ENCODE assay signal across 7 mouse cellular contexts in genomic region chr3:65455597-65456284, GRCm38 (mm10).
A peak's percentile ranks its signal among the peaks of the same experiment; 100 is the strongest.
DNase-seq lines count a peak whose midpoint lies in the region; ATAC-seq and TF ChIP-seq lines count a peak whose summit lies in the region.

No protein-coding gene starts in this region.

- no peak overlapping the region for H3K4me2 ChIP-seq in embryonic facial prominence, embryonic 11.5 days (ENCODE audit: low read depth, low read length)
- no peak overlapping the region for H3K4me2 ChIP-seq in intestine, embryonic 16.5 days (ENCODE audit: low read depth, low read length)

- TF ChIP-seq CTCF in brain, embryonic 14.5 days (IDR thresholded peaks at IDR 0.05; ENCODE audit: borderline replicate concordance, extremely low read depth, insufficient read depth, insufficient read length), result no peak

- intact Hi-C loops in left cerebral cortex, postnatal 10 days (cut with DNase I), result no loop called here

- peak overlapping the region; percentile 23 for H3K27ac ChIP-seq in embryonic facial prominence, embryonic 11.5 days (replicated peaks; ENCODE audit: low read depth, low read length)
- peak overlapping the region; percentile 88 for H3K27ac ChIP-seq in intestine, embryonic 16.5 days (ENCODE audit: low read length)

- DNase-seq in brain, embryonic 14.5 days (ENCODE audit: low read depth), result peak; percentile 97
- DNase-seq in embryonic facial prominence, embryonic 11.5 days (ENCODE audit: low spot score), result peak; percentile 68
- DNase-seq in gastrocnemius, postnatal 4 days (ENCODE audit: low spot score in 2 of 2), result peak; percentile 32 to 74
- peak; percentile 62 to 72 for DNase-seq in left cerebral cortex, postnatal 10 days (ENCODE audit: extremely low spot score in 1 of 2, low spot score in 2 of 2)
- peak; percentile 35 for DNase-seq in neural tube, embryonic 10.5 days (ENCODE audit: extremely low spot score, low spot score)
- DNase-seq in spleen, adult 12 weeks (ENCODE audit: low spot score), result no peak

- 0 out of 2 replicates have a peak overlapping the region, but pooled peaks have one; percentile 14 for H3K9ac ChIP-seq in embryonic facial prominence, embryonic 11.5 days (replicated peaks; ENCODE audit: low read length)
- no peak overlapping the region for H3K9ac ChIP-seq in intestine, embryonic 16.5 days (ENCODE audit: low read depth, low read length)

- no peaks in the 10 kb centered on the region for H3K4me1 ChIP-seq in embryonic facial prominence, embryonic 11.5 days (ENCODE audit: control insufficient read depth, insufficient read depth, low read length)
- H3K4me1 ChIP-seq in intestine, embryonic 16.5 days (ENCODE audit: control insufficient read depth, insufficient read depth, low read length), result peaks cover 9% of the 10 kb centered on the region

- 37% methylated on average over 14 of the region's 14 CpGs for WGBS in embryonic facial prominence, embryonic 11.5 days
- WGBS in intestine, embryonic 16.5 days, result 45% methylated on average over 14 of the region's 14 CpGs

- ATAC-seq in embryonic facial prominence, embryonic 11.5 days (replicated peaks; ENCODE audit: insufficient number of reproducible peaks, low FRiP score, low TSS enrichment, low read depth), result peak; percentile 95
- peak; percentile 96 for ATAC-seq in intestine, embryonic 16.5 days

- TF ChIP-seq POLR2A in brain, embryonic 14.5 days (IDR thresholded peaks at IDR 0.05; ENCODE audit: borderline replicate concordance, extremely low read depth, insufficient read depth, insufficient read length, poor library complexity, severe bottlenecking), result peak; percentile 7; the same call in 1 of the 2 replicates

- H3K36me3 ChIP-seq in embryonic facial prominence, embryonic 11.5 days (replicated peaks; ENCODE audit: control insufficient read depth, insufficient read depth, low read depth, low read length), result no peaks in the 10 kb centered on the region
- no peaks in the 10 kb centered on the region for H3K36me3 ChIP-seq in intestine, embryonic 16.5 days (ENCODE audit: control insufficient read depth, insufficient read depth, low read length)

- H3K4me3 ChIP-seq in embryonic facial prominence, embryonic 11.5 days (ENCODE audit: low read depth, low read length), result no peak overlapping the region
- H3K4me3 ChIP-seq in intestine, embryonic 16.5 days (ENCODE audit: low read length), result no peak overlapping the region

- no peaks in the 10 kb centered on the region for H3K9me3 ChIP-seq in embryonic facial prominence, embryonic 11.5 days (replicated peaks; ENCODE audit: control insufficient read depth, low read length)
- no peaks in the 10 kb centered on the region for H3K9me3 ChIP-seq in intestine, embryonic 16.5 days (ENCODE audit: control insufficient read depth, low read length)

- H3K27me3 ChIP-seq in embryonic facial prominence, embryonic 11.5 days (ENCODE audit: control insufficient read depth, insufficient read depth, low read length), result no peaks in the 10 kb centered on the region
- no peaks in the 10 kb centered on the region for H3K27me3 ChIP-seq in intestine, embryonic 16.5 days (replicated peaks; ENCODE audit: control insufficient read depth, insufficient read depth, low read length)
